ENCODE assay signal across 8 mouse cellular contexts in the genomic region with DNA sequence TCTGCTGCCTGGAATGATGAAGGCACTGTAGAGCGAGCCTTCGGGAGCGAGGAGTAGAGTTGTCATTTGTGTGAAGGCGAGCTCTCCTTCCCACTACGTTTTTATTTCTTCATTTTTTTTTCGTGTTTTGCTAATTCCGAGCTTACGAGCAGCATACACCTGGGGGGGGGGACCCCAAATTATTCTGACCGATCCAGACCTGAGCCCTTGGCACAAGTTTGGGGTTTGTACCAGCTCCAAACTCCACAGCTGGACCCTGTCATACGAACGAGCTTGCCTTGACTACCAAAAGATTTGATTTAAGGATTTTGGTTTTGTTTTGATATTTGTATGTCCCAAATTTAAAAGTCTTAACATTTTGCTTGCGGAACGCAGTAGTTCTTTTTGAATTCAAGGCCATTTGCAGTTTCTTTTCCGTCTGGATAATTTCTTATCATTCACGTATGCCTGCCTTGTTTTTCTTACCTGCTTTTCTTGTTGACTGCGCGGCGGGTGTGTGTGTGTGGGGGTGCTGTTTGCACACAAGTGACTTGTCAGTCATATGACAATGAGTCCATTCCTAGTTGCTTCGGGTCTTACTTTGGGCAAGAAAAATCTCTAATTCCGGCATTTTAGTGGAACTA. TPM values are rescaled to one million over a fixed set of nuclear protein-coding genes. Genes with fewer than 3 reads are reported as not detected.
DNase-seq lines count a peak whose midpoint lies in the region; ATAC-seq and TF ChIP-seq lines count a peak whose summit lies in the region.

No protein-coding gene starts in this region.

- peak; percentile 5; the same call in 1 of the 2 replicates for TF ChIP-seq CTCF in intestine, postnatal 0 days (IDR thresholded peaks at IDR 0.05; ENCODE audit: low read depth)

- H3K4me3 ChIP-seq in intestine, postnatal 0 days (ENCODE audit: low read depth, low read length) = peak overlapping the region; percentile 96
- H3K4me3 ChIP-seq in liver, embryonic 12.5 days = peak overlapping the region; percentile 79
- peak overlapping the region; percentile 68 for H3K4me3 ChIP-seq in neural tube, embryonic 11.5 days (ENCODE audit: low read depth, low read length)

- H3K9ac ChIP-seq in intestine, postnatal 0 days (ENCODE audit: low read depth, low read length) = peak overlapping the region; percentile 82
- H3K9ac ChIP-seq in liver, embryonic 12.5 days = peak overlapping the region; percentile 85
- peak overlapping the region; percentile 75 for H3K9ac ChIP-seq in neural tube, embryonic 11.5 days (ENCODE audit: low read length)

- H3K36me3 ChIP-seq in intestine, postnatal 0 days (ENCODE audit: control insufficient read depth, insufficient read depth) = peaks cover 22% of the 10 kb centered on the region
- peaks cover 26% of the 10 kb centered on the region for H3K36me3 ChIP-seq in liver, embryonic 12.5 days
- H3K36me3 ChIP-seq in neural tube, embryonic 11.5 days (ENCODE audit: control insufficient read depth, insufficient read depth, low read length) = peaks cover 6% of the 10 kb centered on the region; the same call in 1 of the 2 replicates

- DNase-seq in retina, postnatal 1 day = peak; percentile 41
- no peak for DNase-seq in retina, embryonic 14.5 days (ENCODE audit: low spot score)
- DNase-seq in cerebellum, adult 18-20 months = peak; percentile 57 to 65
- peak; percentile 38 for DNase-seq in gastrocnemius, postnatal 25 days
- peak; percentile 36 for DNase-seq in neural tube, embryonic 11.5 days (ENCODE audit: low spot score)

- WGBS in intestine, postnatal 0 days = under 1% methylated on average over 20 of the region's 20 CpGs
- WGBS in liver, embryonic 12.5 days (ENCODE audit: insufficient replicate concordance) = under 1% methylated on average over 20 of the region's 20 CpGs
- WGBS in neural tube, embryonic 11.5 days = under 1% methylated on average over 20 of the region's 20 CpGs

- 0 out of 2 replicates have a peak, but pooled peaks cover 3% of the 10 kb centered on the region for H3K4me1 ChIP-seq in intestine, postnatal 0 days (replicated peaks; ENCODE audit: control insufficient read depth, insufficient read depth, low read length)
- H3K4me1 ChIP-seq in liver, embryonic 12.5 days = peaks cover 32% of the 10 kb centered on the region
- H3K4me1 ChIP-seq in neural tube, embryonic 11.5 days (ENCODE audit: control insufficient read depth, insufficient read depth, low read length) = 0 out of 2 replicates have a peak, but pooled peaks cover 10% of the 10 kb centered on the region

- peak overlapping the region; percentile 73 for H3K4me2 ChIP-seq in intestine, postnatal 0 days (replicated peaks; ENCODE audit: low read depth)
- H3K4me2 ChIP-seq in liver, embryonic 12.5 days = peak overlapping the region; percentile 72
- peak overlapping the region; percentile 71 for H3K4me2 ChIP-seq in neural tube, embryonic 11.5 days (ENCODE audit: low read depth)

- peak overlapping the region; percentile 98 for H3K27ac ChIP-seq in intestine, postnatal 0 days (ENCODE audit: low read depth, low read length)
- peak overlapping the region; percentile 92 for H3K27ac ChIP-seq in liver, embryonic 12.5 days
- peak overlapping the region; percentile 87 for H3K27ac ChIP-seq in neural tube, embryonic 11.5 days (ENCODE audit: low read depth, low read length)

- H3K27me3 ChIP-seq in intestine, postnatal 0 days (replicated peaks; ENCODE audit: control insufficient read depth, insufficient read depth, low read length) = no peaks in the 10 kb centered on the region
- no peaks in the 10 kb centered on the region for H3K27me3 ChIP-seq in liver, embryonic 12.5 days (replicated peaks)
- no peaks in the 10 kb centered on the region for H3K27me3 ChIP-seq in neural tube, embryonic 11.5 days (ENCODE audit: control insufficient read depth, insufficient read depth, low read length)

- ATAC-seq in intestine, postnatal 0 days = no peak
- no peak for ATAC-seq in liver, embryonic 12.5 days
- ATAC-seq in neural tube, embryonic 11.5 days (ENCODE audit: insufficient read depth, low FRiP score, low TSS enrichment) = no peak; the same call in 1 of the 2 replicates
- ATAC-seq in frontal cortex, adult (ENCODE audit: low TSS enrichment) = no peak

- no peaks in the 10 kb centered on the region for H3K9me3 ChIP-seq in intestine, postnatal 0 days (ENCODE audit: control insufficient read depth)
- no peaks in the 10 kb centered on the region for H3K9me3 ChIP-seq in liver, embryonic 12.5 days (replicated peaks)
- H3K9me3 ChIP-seq in neural tube, embryonic 11.5 days (ENCODE audit: control insufficient read depth, low read length) = no peaks in the 10 kb centered on the region

RNA-seq across cellular contexts. Expression of a gene that starts 0.8 kb away (rescaled TPM):
- 10 to 100 TPM; 22.0 to 23.9 TPM for total RNA-seq in gastrocnemius, postnatal 25 days (2021)
- polyA plus RNA-seq in intestine, postnatal 0 days (2015; fragmentation: Nextera tagmentation; extraction: Ambion mirVana) = 64.4 and 65.3 TPM in 2 replicates
- polyA plus RNA-seq in liver, embryonic 12.5 days (2016; fragmentation: Nextera tagmentation; extraction: Ambion mirVana) = 24.7 and 26.3 TPM in 2 replicates
- 55.7 and 57.9 TPM in 2 replicates for polyA plus RNA-seq in neural tube, embryonic 11.5 days (2014; fragmentation: Nextera tagmentation; extraction: Ambion mirVana)
